Mouse (Mus musculus) kidney, postnatal 0 days (tissue): ENCODE measurements around the gene Cdkn3. TPM values are rescaled to one million over a fixed set of nuclear protein-coding genes. Genes with fewer than 3 reads are reported as not detected.
"Not testable (repeated sequence)": the region's sequence is repeated elsewhere in the genome, so short reads cannot be mapped to it uniquely, and the experiment has no call there.

Experiments
- ATAC-seq: fragments of 200-750 bp; cut with Nextera tagmentation; replicated peaks from 2 replicates; pipeline ENCODE4 v1.8.0; 2017; ENCODE audit warnings: low read depth, moderate number of reproducible peaks, moderate TSS enrichment, moderate library complexity; ENCODE audit not compliant: low FRiP score
- DNase-seq: peaks from one replicate; pipeline ENCODE4 v3.0.0-alpha.2; 2016; ENCODE audit warnings: low spot score
- H3K27ac ChIP-seq: fragments of 300-500 bp; sonication (generic); 2 replicates; pipeline ENCODE4 v1.5.1; 2014; ENCODE audit warnings: mild to moderate bottlenecking
- H3K27me3 ChIP-seq: fragments of 300-500 bp; sonication (generic); 2 replicates; pipeline ENCODE4 v1.6.1; 2014; ENCODE audit warnings: low read length, mixed read lengths; ENCODE audit not compliant: insufficient read depth
- H3K36me3 ChIP-seq: fragments of 300-500 bp; sonication (generic); 2 replicates; pipeline ENCODE4 v1.6.1; 2014; ENCODE audit warnings: low read length, mixed read lengths; ENCODE audit not compliant: insufficient read depth
- H3K4me1 ChIP-seq: fragments of 300-500 bp; sonication (generic); replicated peaks from 2 replicates; pipeline ENCODE4 v1.6.1; 2014; ENCODE audit warnings: antibody characterized with exemption, low read length, mixed read lengths; ENCODE audit not compliant: insufficient read depth
- H3K4me2 ChIP-seq: fragments of 300-500 bp; sonication (generic); 2 replicates; pipeline ENCODE4 v1.6.1; 2014; ENCODE audit warnings: mild to moderate bottlenecking, low read length, moderate library complexity, mixed read lengths
- H3K4me3 ChIP-seq: fragments of 300-500 bp; sonication (generic); replicated peaks from 2 replicates; pipeline ENCODE4 v1.5.1; 2014; ENCODE audit warnings: low read depth, low read length
- H3K9ac ChIP-seq: fragments of 300-500 bp; sonication (generic); 2 replicates; pipeline ENCODE4 v1.6.1; 2014; ENCODE audit warnings: low read depth, low read length
- H3K9me3 ChIP-seq: fragments of 300-500 bp; sonication (generic); replicated peaks from 2 replicates; pipeline ENCODE4 v1.6.1; 2016; ENCODE audit warnings: low read length, inconsistent platforms, mixed read lengths
- CTCF ChIP-seq: IDR thresholded peaks from 2 replicates; pipeline ENCODE4 v1.5.1; 2016; ENCODE audit warnings: antibody characterized with exemption, low read depth, mild to moderate bottlenecking, moderate library complexity
- WGBS: fragments of 180-500 bp; shearing (Covaris S2); extraction: QIAGEN DNeasy Blood & Tissue Kit; methylation state at CpG from one replicate; pipeline ENCODE4 v1.1.7; 2014; 5-methylcytosine and 5-hydroxymethylcytosine counted together
- polyA plus RNA-seq: library from polyadenylated mRNA; unstranded; fragments of >200 nt; fragmentation: Nextera tagmentation; extraction: Ambion mirVana; gene quantifications from 2 replicates; pipeline ENCODE4 v1.2.1, GENCODE M21; 2015

Gene Cdkn3
- polyA plus RNA-seq, 1 experiment from 2014 or later = 44.0 TPM

- Histone ChIP-seq H3K4me3 (no peak overlapping the region), H3K27ac (no peak overlapping the region), H3K9me3 (no peaks in the 10 kb centered on the region), H3K9ac (no peak overlapping the region), H3K36me3 (no peaks in the 10 kb centered on the region), H3K4me2 (no peak overlapping the region), H3K4me1 (no peaks in the 10 kb centered on the region), H3K27me3 (no peaks in the 10 kb centered on the region)
- 75% methylated on average over 5 of the region's 5 CpGs for WGBS
- no peak for TF ChIP-seq CTCF
- ATAC-seq (no peak), DNase-seq (no peak)
Measured at GRCm38 (mm10) chr14:46734262-46734661, 26.1 kb upstream of the Cdkn3 start.

- no peak for ATAC-seq
- no peaks in the 10 kb centered on the region for H3K27me3 ChIP-seq
- no peaks in the 10 kb centered on the region for H3K9me3 ChIP-seq
- no peaks in the 10 kb centered on the region for H3K36me3 ChIP-seq
- no peak overlapping the region for H3K4me2 ChIP-seq
- TF ChIP-seq CTCF = no peak
- H3K27ac ChIP-seq = no peak overlapping the region
- no peak for DNase-seq
- 83% methylated on average over 14 of the region's 14 CpGs for WGBS
- no peak overlapping the region for H3K9ac ChIP-seq
- no peaks in the 10 kb centered on the region for H3K4me1 ChIP-seq
- H3K4me3 ChIP-seq = no peak overlapping the region
Measured at GRCm38 (mm10) chr14:46734761-46735455, 25.4 kb upstream of the Cdkn3 start.

GRCm38 (mm10) chr14:46736366-46736765 is 24.0 kb upstream of the Cdkn3 start:
- no peak for TF ChIP-seq CTCF
- DNase-seq (no peak), ATAC-seq (no peak)
- no peaks in the 10 kb centered on the region for H3K4me1 ChIP-seq
- no peaks in the 10 kb centered on the region for H3K9me3 ChIP-seq
- H3K36me3 ChIP-seq = no peaks in the 10 kb centered on the region
- no peak overlapping the region for H3K4me3 ChIP-seq
- H3K9ac ChIP-seq = no peak overlapping the region
- H3K27me3 ChIP-seq = no peaks in the 10 kb centered on the region
- no peak overlapping the region for H3K4me2 ChIP-seq
- WGBS = 91% methylated on average over 4 of the region's 4 CpGs
- no peak overlapping the region for H3K27ac ChIP-seq

- H3K4me3 ChIP-seq = not testable (repeated sequence)
Measured at GRCm38 (mm10) chr14:46737346-46737745, 23.0 kb upstream of the Cdkn3 start.

GRCm38 (mm10) chr14:46742674-46743073 is 17.7 kb upstream of the Cdkn3 start:
- H3K36me3 ChIP-seq = no peaks in the 10 kb centered on the region
- DNase-seq (no peak), ATAC-seq (no peak)
- no peak overlapping the region for H3K4me3 ChIP-seq
- 81% methylated on average over 2 of the region's 2 CpGs for WGBS
- H3K27me3 ChIP-seq = no peaks in the 10 kb centered on the region
- H3K9ac ChIP-seq = no peak overlapping the region
- TF ChIP-seq CTCF = no peak
- H3K9me3 ChIP-seq = no peaks in the 10 kb centered on the region
- no peak overlapping the region for H3K4me2 ChIP-seq
- no peaks in the 10 kb centered on the region for H3K4me1 ChIP-seq
- no peak overlapping the region for H3K27ac ChIP-seq

More at GRCm38 (mm10) chr14:46737346-46737745, 23.0 kb upstream of the Cdkn3 start:
- not testable (repeated sequence) for H3K36me3 ChIP-seq, H3K4me1 ChIP-seq, DNase-seq, ATAC-seq, H3K4me2 ChIP-seq, H3K9ac ChIP-seq, H3K27ac ChIP-seq, H3K9me3 ChIP-seq, H3K27me3 ChIP-seq

- 87% methylated on average over 8 of the region's 8 CpGs for WGBS
- no peak for DNase-seq
- Histone ChIP-seq H3K4me1 (no peaks in the 10 kb centered on the region), H3K4me2 (no peak overlapping the region), H3K27me3 (no peaks in the 10 kb centered on the region), H3K4me3 (no peak overlapping the region), H3K9ac (no peak overlapping the region), H3K36me3 (no peaks in the 10 kb centered on the region), H3K9me3 (no peaks in the 10 kb centered on the region), H3K27ac (no peak overlapping the region)
- ATAC-seq = no peak
- no peak for TF ChIP-seq CTCF
Measured at GRCm38 (mm10) chr14:46745413-46745812, 14.9 kb upstream of the Cdkn3 start.

- not testable (repeated sequence) for H3K36me3 ChIP-seq, H3K9ac ChIP-seq, H3K4me2 ChIP-seq, H3K4me1 ChIP-seq, H3K27me3 ChIP-seq, H3K4me3 ChIP-seq, H3K27ac ChIP-seq, H3K9me3 ChIP-seq, ATAC-seq, DNase-seq
- WGBS = 71% methylated on average over 8 of the region's 10 CpGs
Measured at GRCm38 (mm10) chr14:46754371-46754770, 6.0 kb upstream of the Cdkn3 start.
